Mouse (Mus musculus) spleen, adult 2 months (tissue): ENCODE data around the gene Mif. TPM values are rescaled to one million over a fixed set of nuclear protein-coding genes. Genes with fewer than 3 reads are reported as not detected.
"Not testable (repeated sequence)": the region's sequence is repeated elsewhere in the genome, so short reads cannot be mapped to it uniquely, and the experiment has no call there.

Experiments
- DNase-seq, 2 experiments: peaks; one replicate each; pipeline versions ENCODE4 v3.0.0 to v3.0.0-alpha.2; 2012 to 2021; ENCODE audit warnings: low spot score in 2 of 2, low read depth in 1 of 2
- H3K27ac ChIP-seq: fragments of 200-500 bp; 2 replicates; pipeline ENCODE4 v1.5.1; 2012; ENCODE audit warnings: low read length, inconsistent platforms; ENCODE audit not compliant: insufficient read depth
- H3K27me3 ChIP-seq: fragments of 200-500 bp; 2 replicates; pipeline ENCODE4 v1.6.1; 2012; ENCODE audit warnings: mild to moderate bottlenecking, moderate library complexity, low read length, inconsistent platforms; ENCODE audit not compliant: control insufficient read depth, insufficient read depth
- H3K36me3 ChIP-seq: fragments of 200-500 bp; 2 replicates; pipeline ENCODE4 v1.6.1; 2012; ENCODE audit warnings: mild to moderate bottlenecking, low read length, inconsistent platforms; ENCODE audit not compliant: control insufficient read depth, insufficient read depth
- H3K4me1 ChIP-seq: fragments of 200-500 bp; 2 replicates; pipeline ENCODE4 v1.6.1; 2011; ENCODE audit warnings: inconsistent platforms; ENCODE audit not compliant: control insufficient read depth, insufficient read depth, insufficient read length
- H3K4me3 ChIP-seq: fragments of 200-500 bp; 2 replicates; pipeline ENCODE4 v1.5.1; 2011; ENCODE audit warnings: mild to moderate bottlenecking, inconsistent platforms; ENCODE audit not compliant: insufficient read depth, insufficient read length; ENCODE audit errors: extremely low read depth
- CTCF ChIP-seq: fragments of 200-500 bp; IDR thresholded peaks from 2 replicates; pipeline ENCODE4 v1.5.1; 2011; ENCODE audit warnings: mild to moderate bottlenecking, inconsistent platforms; ENCODE audit not compliant: insufficient read depth, insufficient read length, insufficient replicate concordance; ENCODE audit errors: extremely low read depth
- POLR2A ChIP-seq: fragments of 200-500 bp; IDR thresholded peaks from 2 replicates; pipeline ENCODE4 v1.6.1; 2011; ENCODE audit warnings: low read depth, low read length, inconsistent platforms
- WGBS: fragments of 180-500 bp; shearing (Covaris S2); methylation state at CpG from one replicate; pipeline ENCODE4 v1.1.7; 2018; 5-methylcytosine and 5-hydroxymethylcytosine counted together
- polyA plus RNA-seq: library from polyadenylated mRNA; depleted of rRNA; stranded (reverse); fragments of >200 nt; gene quantifications from 2 replicates; pipeline ENCODE4 v1.2.3, GENCODE M21; 2012

The Mif gene
- polyA plus RNA-seq, 1 experiment = 677 TPM

DNA sequence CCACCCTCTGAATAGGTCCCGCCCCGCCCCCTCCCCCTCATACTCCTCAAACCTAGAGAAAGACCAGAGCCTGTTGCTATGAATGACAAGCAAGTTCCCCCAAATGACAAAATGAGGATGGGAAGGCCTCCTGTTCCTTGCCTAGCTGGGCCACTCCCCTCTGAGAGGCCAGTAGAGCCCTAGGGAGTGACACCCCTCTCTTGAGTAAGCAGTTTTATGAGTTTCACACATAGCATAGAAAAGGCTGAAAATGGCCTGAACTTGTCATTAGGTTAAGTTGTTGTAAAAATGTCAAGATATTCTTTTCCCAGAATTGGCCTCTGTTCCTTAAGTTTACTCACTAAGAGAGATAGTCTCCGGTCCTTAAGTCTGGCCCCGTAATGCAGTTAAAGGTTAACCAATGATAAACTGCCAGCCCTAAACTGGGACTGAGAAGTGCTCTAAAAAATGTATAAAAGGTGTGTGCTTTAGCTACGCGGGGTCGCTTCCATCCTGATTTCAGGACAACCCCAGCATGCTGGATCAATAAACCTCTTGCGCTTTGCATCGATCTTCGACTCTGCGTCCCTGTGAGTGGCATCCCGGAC lies 7.4 kb downstream of the Mif start:
- Histone ChIP-seq H3K4me1 (no peaks in the 10 kb centered on the region), H3K27ac (no peak overlapping the region), H3K36me3 (peaks cover 1% of the 10 kb centered on the region; the same call in 1 of the 2 replicates), H3K27me3 (no peaks in the 10 kb centered on the region), H3K4me3 (no peak overlapping the region)
- DNase-seq = no peak
- no peak for TF ChIP-seq POLR2A
- 96% methylated on average over 12 of the region's 12 CpGs for WGBS

- Histone ChIP-seq H3K36me3 (no peaks in the 10 kb centered on the region), H3K27me3 (no peaks in the 10 kb centered on the region), H3K4me1 (no peaks in the 10 kb centered on the region), H3K4me3 (no peak overlapping the region), H3K27ac (no peak overlapping the region)
- WGBS = 85% methylated on average over 3 of the region's 3 CpGs
- no peak for DNase-seq
- TF ChIP-seq CTCF (no peak), POLR2A (no peak)
These were observed 8.4 kb downstream of the Mif start for GRCm38 (mm10) chr10:75851681-75852080.

DNA sequence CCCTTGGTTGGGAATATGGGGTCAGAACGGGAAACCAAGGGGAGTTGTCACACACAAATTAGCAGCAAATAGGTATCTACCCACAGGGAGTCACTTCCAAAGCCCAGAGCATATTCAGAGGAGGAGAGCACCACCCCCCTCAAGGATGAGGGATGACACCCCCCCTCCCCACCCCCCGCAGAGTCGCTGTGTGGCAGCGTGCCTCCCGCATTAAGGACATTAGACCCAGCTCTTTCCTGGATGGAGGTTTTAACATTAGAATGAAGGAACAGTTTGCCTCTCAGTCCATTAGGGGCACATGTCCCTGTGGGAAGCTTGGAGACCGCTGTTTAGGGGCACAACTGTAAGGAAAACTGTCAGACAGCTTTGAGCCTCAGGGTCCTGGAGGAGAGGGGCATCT lies 9.0 kb downstream of the Mif start:
- Histone ChIP-seq H3K4me3 (no peak overlapping the region), H3K4me1 (no peaks in the 10 kb centered on the region; the same call in 1 of the 2 replicates), H3K36me3 (no peaks in the 10 kb centered on the region), H3K27me3 (no peaks in the 10 kb centered on the region), H3K27ac (no peak overlapping the region)
- no peak for DNase-seq
- TF ChIP-seq POLR2A (no peak), CTCF (no peak)
- WGBS = 54% methylated on average over 6 of the region's 6 CpGs

GRCm38 (mm10) chr10:75848382-75848781 lies 11.7 kb downstream of the Mif start:
- WGBS = 45% methylated on average over 3 of the region's 3 CpGs

DNA sequence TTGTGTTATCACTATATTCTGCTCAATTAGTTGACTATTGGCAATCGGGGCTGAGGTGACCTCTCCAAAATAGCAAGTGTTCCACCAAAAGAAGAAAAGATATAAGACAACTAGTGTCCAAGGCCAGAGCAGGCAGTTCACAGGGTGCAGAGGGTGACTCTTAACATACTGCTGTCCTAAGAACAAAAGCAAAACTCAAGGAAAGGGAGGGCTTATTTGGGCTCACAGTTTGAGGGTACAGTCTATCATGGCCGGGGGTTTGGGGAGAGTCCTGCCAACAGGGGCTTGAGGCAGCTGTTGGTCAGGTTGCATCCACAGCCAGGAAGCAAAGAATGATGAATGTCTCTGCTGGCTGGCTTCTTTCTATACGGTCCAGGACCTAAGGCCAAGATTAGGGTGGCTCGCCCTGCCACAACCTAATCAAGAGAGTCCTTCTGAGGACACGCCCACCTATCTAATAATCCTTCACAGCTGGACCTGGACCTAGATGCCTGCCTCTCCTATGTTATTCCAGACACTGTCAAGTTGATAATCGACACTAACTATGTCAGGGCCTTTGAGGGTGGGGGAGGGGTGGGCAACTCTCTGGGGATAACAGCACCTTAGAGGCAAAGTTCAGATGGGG lies 14.6 kb downstream of the Mif start:
- Histone ChIP-seq H3K27me3 (no peaks in the 10 kb centered on the region), H3K4me1 (no peaks in the 10 kb centered on the region; the same call in 1 of the 2 replicates), H3K27ac (no peak overlapping the region), H3K4me3 (no peak overlapping the region), H3K36me3 (no peaks in the 10 kb centered on the region)
- WGBS = 87% methylated on average over 6 of the region's 6 CpGs
- TF ChIP-seq CTCF (no peak), POLR2A (no peak)
- DNase-seq = no peak

More at GRCm38 (mm10) chr10:75848382-75848781, 11.7 kb downstream of the Mif start:
- Histone ChIP-seq H3K27ac (no peak overlapping the region), H3K4me1 (no peaks in the 10 kb centered on the region; the same call in 1 of the 2 replicates), H3K27me3 (no peaks in the 10 kb centered on the region), H3K36me3 (no peaks in the 10 kb centered on the region), H3K4me3 (no peak overlapping the region)
- TF ChIP-seq POLR2A (no peak), CTCF (no peak)
- DNase-seq = no peak

DNA sequence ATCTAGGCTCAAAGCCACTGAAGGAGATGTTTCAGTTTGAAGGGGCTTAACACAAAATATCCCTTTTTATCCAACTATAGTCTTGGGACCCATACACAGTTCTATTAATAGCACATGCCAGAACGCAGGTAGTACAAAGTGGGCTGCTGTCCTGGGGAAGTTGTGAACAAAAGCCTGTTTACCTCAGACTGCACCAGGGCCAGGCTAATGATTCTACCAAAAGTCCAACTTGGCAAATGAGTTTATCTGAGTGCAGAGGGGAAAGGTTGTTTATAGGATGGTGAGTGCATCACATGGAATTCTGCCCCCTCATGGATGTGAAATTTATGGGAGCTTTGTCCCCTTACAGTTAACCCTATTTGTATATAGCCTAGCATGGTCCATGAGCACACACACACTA lies 15.2 kb downstream of the Mif start:
- no peak overlapping the region for H3K27ac ChIP-seq
- WGBS = 66% methylated on average over 1 of the region's 1 CpGs
- no peaks in the 10 kb centered on the region for H3K36me3 ChIP-seq
- TF ChIP-seq CTCF (no peak), POLR2A (no peak)
- H3K27me3 ChIP-seq = no peaks in the 10 kb centered on the region
- no peaks in the 10 kb centered on the region; the same call in 1 of the 2 replicates for H3K4me1 ChIP-seq
- DNase-seq = no peak
- H3K4me3 ChIP-seq = no peak overlapping the region

- WGBS = 85% methylated on average over 6 of the region's 6 CpGs
- not testable (repeated sequence) for H3K4me3 ChIP-seq, DNase-seq
These were observed 16.1 kb downstream of the Mif start for GRCm38 (mm10) chr10:75843898-75844297.

More at GRCm38 (mm10) chr10:75843898-75844297, 16.1 kb downstream of the Mif start:
- not testable (repeated sequence) for H3K4me1 ChIP-seq, H3K27me3 ChIP-seq, H3K36me3 ChIP-seq, H3K27ac ChIP-seq
